16 mouse cellular contexts compared by ENCODE assay signal in genomic region chr5:108689091-108689490, GRCm38 (mm10). TPM values are rescaled to one million over a fixed set of nuclear protein-coding genes. Genes with fewer than 3 reads are reported as not detected.
"Had no signal": no experiment of that assay in that cellular context is flagged by ENCODE, and none has a peak within 500 bp of the region (broad histone marks: within the 10 kb centered on the region; RNA-seq: fewer than 3 reads in every experiment).

No protein-coding gene starts in this region.

- H3K9ac ChIP-seq: liver, embryonic 12.5 days; lung, embryonic 15.5 days; neural tube, embryonic 15.5 days had no signal

- H3K9me3 ChIP-seq: limb, embryonic 10.5 days; liver, embryonic 12.5 days; lung, embryonic 15.5 days; megakaryocyte, embryonic 14.5 days; neural tube, embryonic 15.5 days had no signal

- H3K27ac ChIP-seq: left cerebral cortex, adult 2 months; limb, embryonic 10.5 days; liver, embryonic 12.5 days; lung, embryonic 15.5 days; macrophage; neural tube, embryonic 15.5 days had no signal

- H3K36me3 ChIP-seq: limb, embryonic 10.5 days; liver, embryonic 12.5 days; lung, embryonic 15.5 days; neural tube, embryonic 15.5 days had no signal

- H3K27me3 ChIP-seq: lung, embryonic 15.5 days had no signal

- H3K4me2 ChIP-seq: liver, embryonic 12.5 days; lung, embryonic 15.5 days; neural tube, embryonic 15.5 days had no signal

- ATAC-seq: liver, embryonic 12.5 days had no signal

- DNase-seq: kidney, adult 11 months; kidney, postnatal 10 days; kidney, postnatal 4 days; lung, postnatal 14 days; right cerebral cortex, postnatal 4 days; spleen, adult 18-20 months; thymus, adult 18-20 months; thymus, postnatal 14 days had no signal

- H3K4me3 ChIP-seq: left cerebral cortex, adult 2 months; limb, embryonic 10.5 days; liver, embryonic 12.5 days; lung, embryonic 15.5 days; megakaryocyte, embryonic 14.5 days; myocyte; neural tube, embryonic 15.5 days had no signal

RNA-seq across cellular contexts. Expression of gene Slc26a1, which starts 13.7 kb away (rescaled TPM):
- polyA plus RNA-seq: macrophage had no signal
